Mouse (Mus musculus) olfactory bulb, adult 2 months (tissue): ENCODE measurements around the gene Rab31.

Experiments used
- CTCF ChIP-seq: fragments of 200-500 bp; IDR thresholded peaks from 2 replicates; pipeline ENCODE4 v1.5.1; 2012; ENCODE audit warnings: low read depth, mild to moderate bottlenecking, low read length, moderate library complexity; ENCODE audit not compliant: insufficient read depth
- POLR2A ChIP-seq: fragments of 200-500 bp; IDR thresholded peaks from 2 replicates; pipeline ENCODE4 v1.6.1; 2012; ENCODE audit warnings: mild to moderate bottlenecking, low read depth, low read length, moderate library complexity; ENCODE audit not compliant: insufficient read depth

GRCm38 (mm10) chr17:65657958-65658357 is 114.6 kb downstream of the Rab31 start:
- TF ChIP-seq CTCF (no peak), POLR2A (no peak)
